Mouse (Mus musculus) stomach, postnatal 0 days (tissue): ENCODE results near the gene Hdac4.

Experiments used
- CTCF ChIP-seq: IDR thresholded peaks from 2 replicates; pipeline ENCODE4 v1.5.1; 2016; ENCODE audit warnings: antibody characterized with exemption, low read depth, mild to moderate bottlenecking, moderate library complexity
- EP300 ChIP-seq: optimal IDR thresholded peaks from 2 replicates; pipeline ENCODE3; 2016; ENCODE audit warnings: antibody characterized with exemption

DNA sequence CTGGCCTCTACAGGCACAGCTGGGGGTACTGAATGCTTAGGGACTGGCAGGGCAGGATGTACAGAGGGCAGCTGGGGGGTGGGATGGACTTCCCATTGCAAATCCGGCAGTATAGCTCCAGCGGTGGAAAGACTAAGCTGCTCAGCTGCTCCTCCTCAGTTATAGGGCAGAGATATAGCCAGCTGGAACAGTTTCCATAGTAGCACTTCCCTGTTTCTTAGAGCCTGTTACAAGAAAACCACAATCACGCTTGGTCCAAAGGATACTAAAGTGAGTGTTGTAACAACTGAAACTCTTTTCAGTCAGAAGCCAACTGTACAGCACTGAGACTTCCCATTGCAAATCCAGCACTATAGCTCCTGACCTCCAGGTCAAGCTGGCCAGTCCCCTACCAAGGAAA is 161.3 kb downstream of the Hdac4 start:
- TF ChIP-seq CTCF (no peak), EP300 (no peak)
